Mouse (Mus musculus): Measurements from ENCODE around the gene Cry2. TPM values are rescaled to one million over a fixed set of nuclear protein-coding genes. Genes with fewer than 3 reads are reported as not detected.
"Not testable (repeated sequence)": the region's sequence is repeated elsewhere in the genome, so short reads cannot be mapped to it uniquely, and the experiment has no call there.

Gene Cry2
- total RNA-seq, 2 experiments from 2014 or later, result 58.6 to 65.8 TPM

GRCm38 (mm10) chr2:92423156-92423555 is 10.7 kb downstream of the Cry2 start:
- DNase-seq (ENCODE audit: low spot score in 2 of 2), result no peak

GRCm38 (mm10) chr2:92422388-92423135 is 11.3 kb downstream of the Cry2 start:
- DNase-seq (ENCODE audit: low spot score in 2 of 2), result no peak

GRCm38 (mm10) chr2:92421723-92422387 is 12.0 kb downstream of the Cry2 start:
- no peak for DNase-seq (ENCODE audit: low spot score in 2 of 2)

GRCm38 (mm10) chr2:92411705-92412104 is 22.1 kb downstream of the Cry2 start:
- DNase-seq (ENCODE audit: low spot score in 2 of 2), result no peak

DNA sequence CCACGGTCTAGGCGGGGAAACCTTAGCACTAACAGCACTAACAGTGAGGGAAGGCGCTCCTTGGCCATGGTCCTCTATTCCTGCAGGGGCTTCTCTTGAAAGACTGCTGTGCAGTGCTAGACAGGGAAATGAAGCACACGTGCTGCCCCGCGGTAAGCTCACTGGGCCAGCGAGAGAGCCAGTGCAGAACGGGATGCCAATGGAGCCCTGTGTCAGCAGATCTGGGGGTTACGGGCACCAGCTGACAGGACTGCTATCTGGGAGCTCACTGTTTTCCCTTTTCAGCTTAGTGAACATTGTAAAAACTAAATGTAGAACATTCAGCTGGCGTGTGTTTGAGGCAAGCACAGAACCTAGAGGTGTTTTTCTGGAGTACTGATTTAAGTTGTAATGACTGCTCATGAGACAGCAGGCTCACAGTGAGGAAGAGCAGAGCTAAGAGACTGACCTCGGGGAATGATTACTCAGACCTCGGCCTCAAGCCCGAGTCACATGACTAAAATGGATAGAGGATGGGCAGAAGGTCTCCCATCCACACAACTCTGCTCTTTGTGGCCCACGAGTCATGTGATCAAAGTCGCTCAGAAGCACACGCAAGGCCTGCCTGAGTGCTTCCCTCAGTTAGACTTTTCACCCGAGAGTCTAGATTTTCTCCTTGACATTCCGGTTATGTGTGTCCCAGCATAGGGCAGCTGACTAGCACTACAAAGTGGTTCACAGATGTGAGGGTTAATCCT is 25.4 kb downstream of the Cry2 start:
- no peak for DNase-seq (ENCODE audit: low spot score in 2 of 2)

- no peak for DNase-seq (ENCODE audit: low spot score in 2 of 2)
These were observed 28.2 kb downstream of the Cry2 start for GRCm38 (mm10) chr2:92405687-92406086.

GRCm38 (mm10) chr2:92404737-92405136 is 29.1 kb downstream of the Cry2 start:
- DNase-seq (ENCODE audit: low spot score in 2 of 2), result no peak

GRCm38 (mm10) chr2:92403776-92404319 is 30.0 kb downstream of the Cry2 start:
- DNase-seq (ENCODE audit: low spot score in 2 of 2), result no peak

DNA sequence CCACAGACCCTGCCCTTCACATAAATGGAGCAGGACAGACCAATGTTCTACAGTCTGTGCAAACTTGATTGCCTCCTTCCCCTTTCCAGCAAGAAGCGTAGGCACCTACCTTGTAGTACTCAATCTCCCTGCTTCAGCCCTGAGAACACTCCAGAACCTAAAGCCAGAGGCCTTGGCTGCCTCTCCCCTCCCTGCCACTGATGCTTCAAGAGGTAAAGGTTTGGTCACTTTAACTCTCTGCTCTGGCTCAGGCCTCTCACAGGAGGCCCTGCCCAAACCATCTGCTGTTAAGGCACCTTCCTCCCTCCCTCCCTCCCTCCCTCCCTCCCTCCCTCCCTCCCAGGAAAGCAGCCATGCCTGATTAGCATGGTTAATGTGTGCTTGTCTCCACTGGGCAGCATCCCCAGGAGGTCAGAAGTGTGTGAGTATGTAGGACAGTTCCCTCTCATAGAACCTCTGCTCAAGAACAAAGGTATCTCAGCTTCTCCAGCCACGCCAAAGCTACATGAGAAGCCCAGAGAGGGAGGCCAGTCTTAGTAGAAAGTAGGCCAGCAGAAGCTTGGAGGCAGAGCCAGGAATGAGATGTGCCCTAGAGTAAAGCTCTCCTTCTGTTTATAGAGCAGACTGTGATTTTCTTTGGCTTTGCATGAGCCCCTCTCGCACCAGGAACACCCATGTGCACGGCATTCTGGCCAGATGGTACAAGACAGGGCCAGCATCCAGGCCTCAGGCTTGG is 31.1 kb downstream of the Cry2 start:
- no peak for DNase-seq (ENCODE audit: low spot score in 2 of 2)

- no peak for DNase-seq (ENCODE audit: low spot score in 2 of 2)
These were observed 32.7 kb downstream of the Cry2 start, which contains the start of gene Mapk8ip1 for GRCm38 (mm10) chr2:92401091-92401561. TSS of gene Mapk8ip1 (minus strand) at chr2:92401263.

DNA sequence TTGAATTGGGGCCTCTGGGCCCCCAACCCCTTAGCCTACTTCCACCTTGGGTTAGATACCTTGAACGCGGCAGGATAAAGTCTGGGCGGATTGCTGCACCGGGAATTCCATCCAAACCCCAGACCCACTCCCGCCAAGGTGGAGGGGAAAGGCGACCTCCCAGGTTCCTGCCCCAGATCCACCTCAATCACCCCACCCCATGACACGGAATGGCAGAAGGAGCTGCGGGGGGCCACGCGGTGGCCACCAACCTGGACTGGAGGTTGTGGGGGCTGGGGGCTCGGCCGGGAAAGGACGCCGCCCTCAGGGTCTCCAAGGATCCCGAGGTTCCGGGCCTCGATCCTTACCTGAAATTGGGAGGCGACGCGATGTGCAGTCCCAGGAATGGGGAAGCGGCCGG is 33.2 kb downstream of the Cry2 start:
- DNase-seq (ENCODE audit: low spot score in 2 of 2), result no peak

GRCm38 (mm10) chr2:92399877-92400276 is 34.0 kb downstream of the Cry2 start:
- DNase-seq (ENCODE audit: low spot score in 2 of 2), result not testable (repeated sequence)

DNA sequence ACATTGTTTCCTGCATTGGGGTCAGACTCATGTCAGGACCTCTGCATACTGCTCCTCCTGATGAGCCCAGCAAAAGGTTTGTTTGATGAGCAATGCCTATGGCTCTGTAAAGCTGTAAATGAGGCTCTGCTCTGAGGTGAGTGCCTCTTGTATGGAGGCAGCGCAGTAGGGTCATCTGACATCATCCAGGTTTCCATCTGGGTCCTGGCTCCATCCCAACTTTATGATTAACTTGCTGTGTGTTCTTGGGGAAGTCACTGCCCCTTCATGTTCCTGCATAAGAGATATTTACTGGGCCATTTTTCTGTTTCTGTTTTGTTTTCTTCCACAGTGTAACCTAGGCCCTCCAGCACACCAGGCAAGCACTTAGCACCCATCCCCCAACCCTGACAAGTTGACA is 36.4 kb downstream of the Cry2 start:
- no peak for DNase-seq (ENCODE audit: low spot score in 2 of 2)

GRCm38 (mm10) chr2:92395535-92395934 is 38.3 kb downstream of the Cry2 start:
- DNase-seq (ENCODE audit: low spot score in 2 of 2), result no peak

DNA sequence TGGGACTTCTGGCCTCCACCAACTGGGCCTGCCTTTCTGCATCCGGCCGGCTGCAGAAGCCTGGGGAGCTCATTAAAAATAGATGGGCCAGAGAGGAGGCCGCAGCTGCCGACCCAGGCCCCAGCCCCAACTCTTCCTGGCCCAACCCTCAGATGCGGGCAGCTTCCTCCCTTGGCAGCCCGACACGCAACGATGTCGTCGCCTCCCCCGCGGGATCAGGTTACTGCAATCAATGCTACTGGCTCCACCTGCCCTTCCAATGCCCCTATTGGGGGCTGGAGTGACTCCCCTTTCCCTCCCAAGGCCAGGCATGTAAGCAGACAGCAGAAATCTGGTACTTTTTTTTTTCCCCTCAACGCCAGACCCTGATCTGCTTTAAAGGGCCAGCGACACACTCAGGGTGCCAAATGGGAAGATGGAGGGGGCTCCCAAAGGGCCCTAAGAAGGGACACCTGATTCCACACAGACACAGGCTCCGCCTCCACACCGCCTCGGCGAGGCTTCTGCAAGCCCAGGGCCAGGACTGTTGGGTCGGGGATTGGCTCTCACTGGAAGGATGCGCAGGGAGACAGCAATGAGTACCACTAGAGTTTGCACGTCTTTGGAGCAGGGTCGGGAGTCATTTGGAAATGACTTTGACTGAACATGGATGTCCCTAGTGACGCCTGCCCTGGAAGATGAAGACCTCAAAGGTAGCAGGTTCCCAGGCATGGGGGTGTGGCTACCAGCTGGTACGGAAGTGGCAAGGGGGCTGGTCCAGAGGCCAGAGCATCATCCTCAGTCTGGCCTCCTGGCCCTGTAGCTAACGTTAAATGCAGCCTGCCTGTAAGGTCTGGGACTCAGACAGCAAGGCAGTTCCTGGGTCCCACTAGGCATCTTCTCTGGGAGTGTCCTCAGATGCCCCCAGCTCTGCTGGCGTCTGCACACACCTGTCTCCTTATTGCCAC is 41.3 kb downstream of the Cry2 start:
- DNase-seq (ENCODE audit: low spot score in 2 of 2), result no peak

- no peak for DNase-seq (ENCODE audit: low spot score in 2 of 2)
These were observed 42.0 kb downstream of the Cry2 start for GRCm38 (mm10) chr2:92391703-92392317.

GRCm38 (mm10) chr2:92391116-92391515 is 42.7 kb downstream of the Cry2 start:
- DNase-seq (ENCODE audit: low spot score in 2 of 2), result no peak

- DNase-seq (ENCODE audit: low spot score in 2 of 2), result no peak
These were observed 43.5 kb downstream of the Cry2 start for GRCm38 (mm10) chr2:92390206-92390930.

- no peak for DNase-seq (ENCODE audit: low spot score in 2 of 2)
These were observed 44.2 kb downstream of the Cry2 start for GRCm38 (mm10) chr2:92389645-92390044.
